Comparison of ENCODE assay signal across 17 mouse cellular contexts in the genomic region with DNA sequence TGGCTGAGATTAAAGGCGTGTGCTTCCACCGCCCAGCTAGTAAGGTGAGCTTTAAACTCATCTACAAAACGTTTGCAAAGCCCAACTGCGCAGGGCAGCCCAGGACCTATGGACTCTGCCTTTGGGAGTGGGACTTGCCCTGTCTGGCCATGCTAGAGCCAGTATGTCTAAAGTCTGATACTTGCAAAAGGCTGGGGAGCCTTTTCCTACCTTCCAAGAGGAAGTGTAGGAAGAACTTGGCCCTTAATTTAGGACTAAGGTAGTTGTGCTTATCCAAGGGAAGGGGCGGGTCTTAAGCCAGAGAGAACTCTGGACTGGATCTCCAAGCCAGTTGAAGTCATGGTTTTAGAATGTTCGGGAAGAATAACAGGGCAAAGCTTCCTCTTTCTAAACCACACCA. TPM values are rescaled to one million over a fixed set of nuclear protein-coding genes. Genes with fewer than 3 reads are reported as not detected.
A peak's percentile ranks its signal among the peaks of the same experiment; 100 is the strongest.
DNase-seq lines count a peak whose midpoint lies in the region; ATAC-seq lines count a peak whose summit lies in the region.
"Had no signal": no experiment of that assay in that cellular context is flagged by ENCODE, and none has a peak within 500 bp of the region (broad histone marks: within the 10 kb centered on the region; RNA-seq: fewer than 3 reads in every experiment).

No protein-coding gene starts in this region.

- H3K4me2 ChIP-seq in embryonic facial prominence, embryonic 15.5 days (replicated peaks), result no peak overlapping the region
- no peak overlapping the region for H3K4me2 ChIP-seq in kidney, embryonic 16.5 days (replicated peaks; ENCODE audit: low read depth, low read length)
- no peak overlapping the region for H3K4me2 ChIP-seq in limb, embryonic 15.5 days
- H3K4me2 ChIP-seq in midbrain, embryonic 14.5 days (ENCODE audit: low read length), result no peak overlapping the region
- H3K4me2 ChIP-seq: embryonic facial prominence, embryonic 12.5 days; forebrain, embryonic 13.5 days; midbrain, embryonic 12.5 days had no signal

- peaks cover 58% of the 10 kb centered on the region for H3K4me1 ChIP-seq in embryonic facial prominence, embryonic 15.5 days
- peaks cover 49% of the 10 kb centered on the region for H3K4me1 ChIP-seq in kidney, embryonic 16.5 days (ENCODE audit: insufficient read depth, low read length)
- H3K4me1 ChIP-seq in limb, embryonic 15.5 days, result peaks cover 53% of the 10 kb centered on the region
- 0 out of 2 replicates have a peak, but pooled peaks cover 3% of the 10 kb centered on the region for H3K4me1 ChIP-seq in midbrain, embryonic 14.5 days (ENCODE audit: control insufficient read depth, insufficient read depth, low read length)

- DNase-seq in adipocyte (ENCODE audit: low spot score), result peak; percentile 56
- DNase-seq in midbrain, embryonic 14.5 days, result no peak
- no peak for DNase-seq in right cerebral cortex, postnatal 36 days (ENCODE audit: low spot score in 2 of 2)
- DNase-seq in layer of hippocampus, postnatal 25 days (ENCODE audit: extremely low spot score in 1 of 2, low spot score in 1 of 2), result no peak
- DNase-seq: cerebellum, postnatal 14 days; gastrocnemius, adult 2 months; heart, postnatal 36 days had no signal

- H3K27ac ChIP-seq in embryonic facial prominence, embryonic 15.5 days (replicated peaks), result peak overlapping the region; percentile 70; the same call in 1 of the 2 replicates
- peak overlapping the region; percentile 59 for H3K27ac ChIP-seq in kidney, embryonic 16.5 days (ENCODE audit: low read length)
- H3K27ac ChIP-seq in limb, embryonic 15.5 days, result peak overlapping the region; percentile 59; the same call in 1 of the 2 replicates
- no peak overlapping the region for H3K27ac ChIP-seq in midbrain, embryonic 14.5 days (replicated peaks; ENCODE audit: low read depth, low read length)
- H3K27ac ChIP-seq: forebrain, embryonic 13.5 days; gastrocnemius, adult 2 months; heart, embryonic 10.5 days; midbrain, embryonic 12.5 days had no signal

- H3K36me3 ChIP-seq in embryonic facial prominence, embryonic 15.5 days, result no peaks in the 10 kb centered on the region; the same call in 1 of the 2 replicates
- H3K36me3 ChIP-seq in kidney, embryonic 16.5 days (ENCODE audit: insufficient read depth, low read length), result no peaks in the 10 kb centered on the region
- 0 out of 2 replicates have a peak, but pooled peaks cover 2% of the 10 kb centered on the region for H3K36me3 ChIP-seq in limb, embryonic 15.5 days
- no peaks in the 10 kb centered on the region for H3K36me3 ChIP-seq in midbrain, embryonic 14.5 days (ENCODE audit: control insufficient read depth, insufficient read depth, low read length)
- H3K36me3 ChIP-seq: G1E; heart, embryonic 10.5 days; midbrain, embryonic 12.5 days had no signal

- ATAC-seq in embryonic facial prominence, embryonic 15.5 days (ENCODE audit: insufficient number of reproducible peaks, low FRiP score, low TSS enrichment, low read depth), result no peak
- no peak for ATAC-seq in kidney, embryonic 16.5 days (ENCODE audit: low FRiP score, low TSS enrichment)
- no peak for ATAC-seq in limb, embryonic 15.5 days (ENCODE audit: insufficient number of reproducible peaks, low FRiP score, low TSS enrichment, low read depth)
- no peak for ATAC-seq in midbrain, embryonic 14.5 days (ENCODE audit: low FRiP score, low TSS enrichment)
- ATAC-seq: forebrain, embryonic 13.5 days; lung, postnatal 0 days had no signal

- no peaks in the 10 kb centered on the region for H3K27me3 ChIP-seq in embryonic facial prominence, embryonic 15.5 days
- no peaks in the 10 kb centered on the region for H3K27me3 ChIP-seq in kidney, embryonic 16.5 days (ENCODE audit: insufficient read depth, low read length)
- no peaks in the 10 kb centered on the region for H3K27me3 ChIP-seq in limb, embryonic 15.5 days
- H3K27me3 ChIP-seq in midbrain, embryonic 14.5 days (ENCODE audit: control insufficient read depth, insufficient read depth, low read length), result no peaks in the 10 kb centered on the region
- H3K27me3 ChIP-seq: embryonic facial prominence, embryonic 12.5 days; forebrain, embryonic 13.5 days; midbrain, embryonic 12.5 days had no signal

- WGBS in embryonic facial prominence, embryonic 15.5 days, result 61% methylated on average over 6 of the region's 6 CpGs
- 53% methylated on average over 6 of the region's 6 CpGs for WGBS in kidney, embryonic 16.5 days
- 45% methylated on average over 6 of the region's 6 CpGs for WGBS in limb, embryonic 15.5 days
- WGBS in midbrain, embryonic 14.5 days, result 85% methylated on average over 6 of the region's 6 CpGs

- H3K9me3 ChIP-seq in embryonic facial prominence, embryonic 15.5 days (replicated peaks), result no peaks in the 10 kb centered on the region
- H3K9me3 ChIP-seq in kidney, embryonic 16.5 days (ENCODE audit: low read length), result no peaks in the 10 kb centered on the region
- H3K9me3 ChIP-seq in limb, embryonic 15.5 days, result no peaks in the 10 kb centered on the region
- H3K9me3 ChIP-seq in midbrain, embryonic 14.5 days (ENCODE audit: control insufficient read depth, low read length), result no peaks in the 10 kb centered on the region
- H3K9me3 ChIP-seq: embryonic facial prominence, embryonic 12.5 days; forebrain, embryonic 13.5 days; G1E; heart, embryonic 10.5 days; midbrain, embryonic 12.5 days had no signal

- H3K9ac ChIP-seq in embryonic facial prominence, embryonic 15.5 days, result no peak overlapping the region
- no peak overlapping the region for H3K9ac ChIP-seq in kidney, embryonic 16.5 days (replicated peaks; ENCODE audit: low read length)
- H3K9ac ChIP-seq in limb, embryonic 15.5 days, result no peak overlapping the region
- H3K9ac ChIP-seq in midbrain, embryonic 14.5 days (replicated peaks; ENCODE audit: low read length), result no peak overlapping the region
- H3K9ac ChIP-seq: embryonic facial prominence, embryonic 12.5 days; forebrain, embryonic 13.5 days; midbrain, embryonic 12.5 days had no signal

- H3K4me3 ChIP-seq in embryonic facial prominence, embryonic 15.5 days (replicated peaks), result no peak overlapping the region
- H3K4me3 ChIP-seq in kidney, embryonic 16.5 days (ENCODE audit: low read length), result no peak overlapping the region
- no peak overlapping the region for H3K4me3 ChIP-seq in limb, embryonic 15.5 days
- H3K4me3 ChIP-seq in midbrain, embryonic 14.5 days (replicated peaks; ENCODE audit: low read depth, low read length), result no peak overlapping the region
- H3K4me3 ChIP-seq: embryonic facial prominence, embryonic 12.5 days; forebrain, embryonic 13.5 days; gastrocnemius, adult 2 months; heart, embryonic 10.5 days; left cerebral cortex, adult 2 months; midbrain, embryonic 12.5 days had no signal

RNA-seq across cellular contexts. Expression of gene Mertk, which starts 11.9 kb away (rescaled TPM):
- polyA plus RNA-seq in embryonic facial prominence, embryonic 15.5 days (2015; fragmentation: Nextera tagmentation; extraction: Ambion mirVana), result 10.2 and 10.3 TPM in 2 replicates
- 14.2 and 14.6 TPM in 2 replicates for polyA plus RNA-seq in kidney, embryonic 16.5 days (2015; fragmentation: Nextera tagmentation; extraction: Ambion mirVana)
- polyA plus RNA-seq in limb, embryonic 15.5 days (2015; fragmentation: Nextera tagmentation; extraction: Ambion mirVana), result 10.7 and 11.0 TPM in 2 replicates
- polyA plus RNA-seq in midbrain, embryonic 14.5 days (2014; fragmentation: Nextera tagmentation; extraction: Ambion mirVana), result 0.54 and 1.4 TPM in 2 replicates
- total RNA-seq in layer of hippocampus, postnatal 25 days (2021), result 10 to 100 TPM; 24.1 to 33.5 TPM
- polyA plus RNA-seq: G1E had no signal

RNA-seq across cellular contexts. Expression of gene Anapc1, which starts 23.4 kb away (rescaled TPM):
- polyA plus RNA-seq in embryonic facial prominence, embryonic 15.5 days (2015; fragmentation: Nextera tagmentation; extraction: Ambion mirVana), result 52.0 and 55.4 TPM in 2 replicates
- polyA plus RNA-seq in kidney, embryonic 16.5 days (2015; fragmentation: Nextera tagmentation; extraction: Ambion mirVana), result 62.1 and 65.9 TPM in 2 replicates
- polyA plus RNA-seq in limb, embryonic 15.5 days (2015; fragmentation: Nextera tagmentation; extraction: Ambion mirVana), result 50.5 and 57.0 TPM in 2 replicates
- 51.8 and 61.5 TPM in 2 replicates for polyA plus RNA-seq in midbrain, embryonic 14.5 days (2014; fragmentation: Nextera tagmentation; extraction: Ambion mirVana)
- total RNA-seq in layer of hippocampus, postnatal 25 days (2021), result 10 to 100 TPM; 60.3 to 73.0 TPM
